Mouse (Mus musculus) midbrain, embryonic 13.5 days (tissue): ENCODE measurements at regions not wholly inside any gene's neighbourhood (a gene's known extent, or its start where the extent isn't known, plus 50 kb on each side); places are given as distances from the start of the nearest gene placed in this dataset.
A peak's percentile ranks its signal among the peaks of the same experiment; 100 is the strongest.

Source experiments
- ATAC-seq: fragments of 200-750 bp; cut with Nextera tagmentation; 2 replicates; pipeline ENCODE4 v1.8.0; 2017; ENCODE audit warnings: mild to moderate bottlenecking, moderate TSS enrichment, moderate library complexity
- H3K27ac ChIP-seq: fragments of 300-500 bp; sonication (generic); 2 replicates; pipeline ENCODE4 v1.5.1; 2015; ENCODE audit warnings: inconsistent platforms, mild to moderate bottlenecking, moderate library complexity
- H3K27me3 ChIP-seq: fragments of 300-500 bp; sonication (generic); 2 replicates; pipeline ENCODE4 v1.6.1; 2015; ENCODE audit warnings: mild to moderate bottlenecking, inconsistent platforms
- H3K36me3 ChIP-seq: fragments of 300-500 bp; sonication (generic); 2 replicates; pipeline ENCODE4 v1.6.1; 2015; ENCODE audit warnings: mild to moderate bottlenecking, inconsistent platforms
- H3K4me1 ChIP-seq: fragments of 300-500 bp; sonication (generic); replicated peaks from 2 replicates; pipeline ENCODE4 v1.6.1; 2015; ENCODE audit warnings: inconsistent platforms
- H3K4me2 ChIP-seq: fragments of 300-500 bp; sonication (generic); replicated peaks from 2 replicates; pipeline ENCODE4 v1.6.1; 2015; ENCODE audit warnings: moderate library complexity, mild to moderate bottlenecking, inconsistent platforms
- H3K4me3 ChIP-seq: fragments of 300-500 bp; sonication (generic); replicated peaks from 2 replicates; pipeline ENCODE4 v1.5.1; 2015; ENCODE audit warnings: mild to moderate bottlenecking, inconsistent platforms
- H3K9ac ChIP-seq: fragments of 300-500 bp; sonication (generic); replicated peaks from 2 replicates; pipeline ENCODE4 v1.6.1; 2015; ENCODE audit warnings: mild to moderate bottlenecking, inconsistent platforms
- H3K9me3 ChIP-seq: fragments of 300-500 bp; sonication (generic); 2 replicates; pipeline ENCODE4 v1.6.1; 2016; ENCODE audit warnings: mild to moderate bottlenecking, inconsistent platforms
- WGBS: fragments of 180-500 bp; shearing (Covaris S2); methylation state at CpG from one replicate; pipeline ENCODE4 v1.1.7; 2015; 5-methylcytosine and 5-hydroxymethylcytosine counted together

DNA sequence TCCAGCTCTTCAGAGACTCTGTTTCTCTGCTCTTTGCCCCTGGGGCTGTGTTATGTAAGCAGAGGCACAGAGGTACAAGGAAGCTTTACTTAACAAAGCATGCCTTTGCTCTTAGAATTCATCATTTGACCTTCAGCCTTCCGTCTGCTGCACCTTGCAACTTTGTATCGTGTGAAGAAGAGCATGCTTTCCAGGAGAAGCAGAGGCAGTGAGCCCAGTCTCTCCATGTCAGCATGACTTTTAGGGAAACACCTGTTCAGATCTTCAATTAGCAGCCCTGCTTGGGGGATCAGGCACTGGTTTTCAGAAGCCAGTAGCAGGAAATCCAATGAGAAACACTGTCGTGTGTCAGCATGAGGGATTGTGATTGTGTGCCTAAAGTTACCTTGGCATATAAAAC is 226.7 kb downstream of the Abcc12 start:
- Histone ChIP-seq H3K4me3 (no peak overlapping the region), H3K9me3 (no peaks in the 10 kb centered on the region), H3K27me3 (no peaks in the 10 kb centered on the region), H3K4me2 (no peak overlapping the region), H3K36me3 (no peaks in the 10 kb centered on the region), H3K9ac (no peak overlapping the region), H3K4me1 (no peaks in the 10 kb centered on the region), H3K27ac (no peak overlapping the region)
- no peak for ATAC-seq
- WGBS, result 84% methylated on average over 3 of the region's 3 CpGs

DNA sequence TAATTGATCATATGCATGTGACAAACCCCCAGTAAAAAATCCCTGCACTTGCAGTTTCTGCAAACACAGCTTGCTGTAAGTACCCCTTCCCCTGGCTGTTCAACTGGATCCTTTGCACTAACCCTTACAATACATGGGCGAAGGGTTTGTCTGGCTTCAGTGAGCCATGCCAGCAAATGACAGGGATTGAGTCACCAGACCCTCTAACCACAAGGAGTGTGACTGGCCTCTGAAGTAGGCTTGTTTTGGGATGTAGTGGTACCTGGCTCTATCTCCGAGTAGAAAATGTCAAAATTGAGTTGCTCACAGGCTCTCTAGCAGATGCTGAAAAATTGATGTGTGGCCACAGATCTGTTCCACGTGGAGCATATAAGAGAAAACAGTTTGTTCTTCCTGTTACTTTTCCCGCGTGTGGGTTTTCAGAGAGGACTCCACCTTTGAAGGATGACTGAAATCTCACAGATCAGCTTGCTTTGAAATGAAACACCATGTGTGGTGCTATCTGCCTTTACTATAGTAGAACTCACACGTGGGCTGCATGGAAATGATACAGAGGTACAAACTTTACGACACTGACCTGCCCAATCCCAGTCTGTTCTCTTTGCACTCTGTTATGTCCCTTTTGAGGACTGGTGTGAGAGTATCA is 228.8 kb downstream of the Abcc12 start:
- ATAC-seq, result no peak
- 83% methylated on average over 7 of the region's 7 CpGs for WGBS
- Histone ChIP-seq H3K9ac (no peak overlapping the region), H3K27me3 (no peaks in the 10 kb centered on the region), H3K9me3 (no peaks in the 10 kb centered on the region), H3K4me2 (no peak overlapping the region), H3K4me3 (no peak overlapping the region), H3K36me3 (no peaks in the 10 kb centered on the region), H3K4me1 (no peaks in the 10 kb centered on the region), H3K27ac (no peak overlapping the region)

DNA sequence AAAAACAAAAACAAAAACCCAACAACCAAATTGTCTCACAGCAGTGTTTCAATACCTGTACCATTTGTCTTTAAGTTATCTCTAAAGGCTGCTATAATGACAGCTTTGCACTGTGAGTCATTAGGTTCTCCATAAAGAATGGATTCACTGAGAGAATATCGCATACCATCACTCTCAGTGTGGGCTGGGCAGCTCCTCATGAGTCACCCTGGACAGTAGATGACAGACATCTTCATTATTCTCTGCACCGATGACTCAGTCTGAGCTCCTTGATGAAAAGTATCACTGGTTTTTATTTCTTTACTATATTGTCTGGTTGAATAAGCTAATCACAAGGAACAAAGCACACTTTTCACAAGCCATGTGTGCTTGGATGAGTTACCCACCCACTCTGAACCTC is 230.4 kb downstream of the Abcc12 start:
- no peaks in the 10 kb centered on the region for H3K4me1 ChIP-seq
- no peak overlapping the region for H3K4me2 ChIP-seq
- no peaks in the 10 kb centered on the region for H3K27me3 ChIP-seq
- no peak overlapping the region for H3K27ac ChIP-seq
- no peaks in the 10 kb centered on the region for H3K9me3 ChIP-seq
- WGBS, result 83% methylated on average over 2 of the region's 2 CpGs
- H3K36me3 ChIP-seq, result no peaks in the 10 kb centered on the region
- ATAC-seq, result no peak
- H3K9ac ChIP-seq, result no peak overlapping the region
- no peak overlapping the region for H3K4me3 ChIP-seq

GRCm38 (mm10) chr8:86342016-86342684 is 238.3 kb downstream of the Abcc12 start:
- peaks cover 12% of the 10 kb centered on the region for H3K4me1 ChIP-seq
- H3K4me3 ChIP-seq, result no peak overlapping the region
- H3K27me3 ChIP-seq, result no peaks in the 10 kb centered on the region
- no peak overlapping the region for H3K4me2 ChIP-seq
- H3K36me3 ChIP-seq, result no peaks in the 10 kb centered on the region
- ATAC-seq, result no peak
- H3K9me3 ChIP-seq, result no peaks in the 10 kb centered on the region
- H3K9ac ChIP-seq, result no peak overlapping the region
- 78% methylated on average over 8 of the region's 8 CpGs for WGBS
- H3K27ac ChIP-seq, result no peak overlapping the region

DNA sequence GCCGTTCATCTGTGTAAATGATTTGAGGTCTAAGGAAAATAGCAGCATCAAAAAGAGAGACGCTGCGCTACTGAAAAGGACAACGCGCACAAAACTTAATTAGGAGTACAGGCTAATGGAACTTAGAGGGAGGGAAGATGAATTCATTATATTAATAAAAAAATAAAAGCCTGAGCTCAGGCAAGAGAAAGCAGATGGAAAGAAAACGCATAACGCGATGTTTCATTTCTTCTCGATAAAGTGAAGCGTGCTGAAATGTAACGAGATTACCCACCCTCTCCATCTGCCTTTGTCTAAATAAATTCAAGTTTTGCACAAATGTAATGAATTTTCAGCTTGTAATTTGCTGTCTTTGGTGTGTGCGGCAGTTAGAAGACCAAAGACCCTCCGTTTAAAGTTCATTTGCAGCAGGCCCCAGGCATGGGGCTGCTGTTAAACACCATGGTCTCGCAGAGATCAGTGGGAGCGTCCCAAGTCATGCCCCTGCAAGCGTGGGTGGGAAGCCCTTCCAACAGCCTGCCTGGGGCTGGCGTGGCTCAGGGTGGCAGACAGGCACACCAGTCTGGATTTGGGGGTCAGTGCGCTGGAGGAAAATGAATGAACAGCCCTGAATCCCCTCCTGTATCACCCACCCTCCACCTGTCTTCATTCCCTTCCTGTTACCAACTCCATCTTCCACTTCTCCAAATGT is 241.8 kb downstream of the Abcc12 start:
- Histone ChIP-seq H3K4me1 (peaks cover 17% of the 10 kb centered on the region), H3K9ac (no peak overlapping the region), H3K27ac (no peak overlapping the region), H3K36me3 (no peaks in the 10 kb centered on the region), H3K9me3 (no peaks in the 10 kb centered on the region), H3K27me3 (no peaks in the 10 kb centered on the region), H3K4me3 (no peak overlapping the region), H3K4me2 (no peak overlapping the region)
- no peak for ATAC-seq
- 75% methylated on average over 18 of the region's 18 CpGs for WGBS

DNA sequence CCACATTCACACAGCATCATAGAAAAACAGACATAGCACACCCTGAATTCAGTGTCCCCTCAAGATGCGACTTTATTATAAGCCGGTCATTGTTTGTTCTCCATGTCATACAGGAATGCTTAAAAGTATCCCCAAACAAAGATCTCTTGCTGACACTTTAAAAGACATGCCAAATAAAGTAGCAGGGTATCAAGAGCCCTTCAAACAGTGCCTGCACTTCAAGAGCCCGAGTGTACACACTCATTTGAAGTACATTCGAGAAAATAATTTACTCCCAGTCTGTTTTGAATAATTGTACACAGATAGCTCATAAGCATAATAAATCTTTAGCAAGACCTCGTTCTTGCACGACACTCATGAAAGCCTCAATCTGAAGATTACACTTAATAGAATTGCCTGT is 249.1 kb downstream of the Abcc12 start:
- 58% methylated on average over 6 of the region's 6 CpGs for WGBS
- H3K9me3 ChIP-seq, result no peaks in the 10 kb centered on the region

GRCm38 (mm10) chr8:86328626-86329025 is 251.9 kb downstream of the Abcc12 start:
- no peaks in the 10 kb centered on the region for H3K36me3 ChIP-seq
- no peak overlapping the region for H3K4me3 ChIP-seq
- no peaks in the 10 kb centered on the region for H3K9me3 ChIP-seq
- no peak overlapping the region for H3K4me2 ChIP-seq
- H3K27me3 ChIP-seq, result no peaks in the 10 kb centered on the region
- WGBS, result 20% methylated on average over 7 of the region's 7 CpGs
- ATAC-seq, result peak; percentile 72
- H3K27ac ChIP-seq, result peak overlapping the region; percentile 35; the same call in 1 of the 2 replicates
- 0 out of 2 replicates have a peak overlapping the region, but pooled peaks have one; percentile 14 for H3K9ac ChIP-seq
- H3K4me1 ChIP-seq, result peaks cover 28% of the 10 kb centered on the region

More for the DNA sequence above, 249.1 kb downstream of the Abcc12 start:
- no peak for ATAC-seq
- Histone ChIP-seq H3K4me2 (no peak overlapping the region), H3K9ac (no peak overlapping the region), H3K27me3 (no peaks in the 10 kb centered on the region), H3K4me1 (peaks cover 27% of the 10 kb centered on the region), H3K27ac (no peak overlapping the region), H3K4me3 (no peak overlapping the region), H3K36me3 (no peaks in the 10 kb centered on the region)

DNA sequence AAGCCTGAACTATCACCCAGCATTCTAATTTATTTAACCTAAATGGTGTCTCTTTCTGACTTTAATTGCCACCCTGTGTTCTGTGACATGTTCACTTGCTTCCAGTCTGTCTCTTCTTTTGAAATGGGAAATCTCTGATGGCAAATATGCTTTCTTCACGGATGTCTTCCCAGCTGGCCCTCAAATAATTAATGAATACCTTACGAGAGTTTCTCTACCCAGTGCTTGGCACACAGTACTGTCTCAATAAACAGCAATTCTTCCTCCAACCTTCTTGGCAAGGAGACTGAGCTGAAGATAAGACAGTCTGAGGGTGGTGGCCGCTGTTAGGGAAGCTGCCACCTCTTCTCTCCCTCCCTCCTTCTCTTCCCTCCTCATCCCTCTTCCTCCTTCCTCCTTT is 252.5 kb downstream of the Abcc12 start:
- no peak overlapping the region for H3K9ac ChIP-seq
- ATAC-seq, result no peak
- H3K9me3 ChIP-seq, result no peaks in the 10 kb centered on the region
- H3K4me2 ChIP-seq, result no peak overlapping the region
- H3K27ac ChIP-seq, result no peak overlapping the region
- H3K27me3 ChIP-seq, result no peaks in the 10 kb centered on the region
- no peak overlapping the region for H3K4me3 ChIP-seq
- H3K36me3 ChIP-seq, result no peaks in the 10 kb centered on the region
- peaks cover 28% of the 10 kb centered on the region for H3K4me1 ChIP-seq
- WGBS, result 61% methylated on average over 3 of the region's 3 CpGs

- Histone ChIP-seq H3K9ac (no peak overlapping the region), H3K4me2 (no peak overlapping the region), H3K4me1 (peaks cover 23% of the 10 kb centered on the region), H3K4me3 (no peak overlapping the region), H3K36me3 (no peaks in the 10 kb centered on the region), H3K9me3 (no peaks in the 10 kb centered on the region), H3K27ac (peak overlapping the region; percentile 54), H3K27me3 (no peaks in the 10 kb centered on the region)
- WGBS, result 87% methylated on average over 7 of the region's 7 CpGs
- ATAC-seq, result no peak
These were observed 255.4 kb downstream of the Abcc12 start for GRCm38 (mm10) chr8:86325040-86325439.

GRCm38 (mm10) chr8:86324542-86324941 is 255.9 kb downstream of the Abcc12 start:
- Histone ChIP-seq H3K4me2 (no peak overlapping the region), H3K36me3 (no peaks in the 10 kb centered on the region), H3K27ac (peak overlapping the region; percentile 54; the same call in 1 of the 2 replicates), H3K4me1 (peaks cover 23% of the 10 kb centered on the region), H3K4me3 (no peak overlapping the region), H3K9me3 (no peaks in the 10 kb centered on the region), H3K27me3 (no peaks in the 10 kb centered on the region), H3K9ac (no peak overlapping the region)
- no peak for ATAC-seq
- 67% methylated on average over 4 of the region's 4 CpGs for WGBS

DNA sequence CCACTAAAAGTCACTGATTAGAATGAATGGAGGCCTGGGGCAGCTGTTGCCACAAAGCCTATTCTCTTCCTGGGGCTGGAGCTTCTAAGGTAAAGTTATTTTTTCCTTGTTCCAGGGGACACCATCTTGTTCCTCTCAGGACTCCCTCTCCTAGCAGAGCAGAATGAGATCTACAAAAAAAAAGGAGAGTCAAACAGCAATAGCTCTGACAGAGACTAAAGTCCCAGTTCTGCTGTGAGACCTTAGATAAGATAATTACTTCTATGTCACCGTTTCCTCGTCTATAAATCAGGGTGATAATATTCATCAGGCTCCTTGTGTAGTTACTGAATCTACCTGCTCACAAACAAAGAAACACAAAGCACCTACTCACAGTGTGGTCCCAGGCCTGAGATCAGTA is 256.7 kb downstream of the Abcc12 start:
- no peaks in the 10 kb centered on the region for H3K36me3 ChIP-seq

DNA sequence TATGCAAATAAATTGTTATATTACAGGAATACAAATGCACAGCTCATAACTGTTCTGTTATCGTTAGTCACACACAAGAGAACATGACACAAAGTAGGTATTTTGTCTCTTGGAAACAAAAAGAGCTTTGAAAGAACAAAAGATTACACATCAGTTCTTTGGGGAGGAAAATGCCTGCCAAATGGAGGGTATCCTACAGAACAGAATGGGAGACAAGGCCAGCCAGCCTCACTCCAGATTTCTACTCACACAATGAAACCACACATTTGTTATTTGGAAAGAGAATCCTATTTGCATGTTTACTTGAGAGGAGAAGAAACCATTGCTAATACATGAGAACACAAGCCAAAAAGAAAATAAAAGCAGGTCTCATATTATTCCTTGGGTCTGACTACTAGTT is 258.0 kb downstream of the Abcc12 start:
- H3K4me3 ChIP-seq, result no peak overlapping the region
- WGBS, result 42% methylated on average over 1 of the region's 1 CpGs
- no peak overlapping the region for H3K27ac ChIP-seq
- no peaks in the 10 kb centered on the region for H3K27me3 ChIP-seq
- ATAC-seq, result no peak
- no peak overlapping the region for H3K9ac ChIP-seq
- peaks cover 11% of the 10 kb centered on the region; the same call in 1 of the 2 replicates for H3K4me1 ChIP-seq
- H3K36me3 ChIP-seq, result no peaks in the 10 kb centered on the region
- no peak overlapping the region for H3K4me2 ChIP-seq
- H3K9me3 ChIP-seq, result no peaks in the 10 kb centered on the region

More for the DNA sequence above, 256.7 kb downstream of the Abcc12 start:
- Histone ChIP-seq H3K4me3 (no peak overlapping the region), H3K27me3 (no peaks in the 10 kb centered on the region), H3K9me3 (no peaks in the 10 kb centered on the region), H3K9ac (no peak overlapping the region), H3K27ac (no peak overlapping the region), H3K4me1 (peaks cover 19% of the 10 kb centered on the region), H3K4me2 (no peak overlapping the region)
- ATAC-seq, result no peak
- 87% methylated on average over 2 of the region's 2 CpGs for WGBS
